Mouse (Mus musculus) cerebellum, adult 2 months (tissue): Measurements from ENCODE around the gene P3h1. TPM values are rescaled to one million over a fixed set of nuclear protein-coding genes. Genes with fewer than 3 reads are reported as not detected.

Experiments
- DNase-seq, 2 experiments: peaks; one replicate each; pipeline ENCODE4 v3.0.0; 2021
- H3K27ac ChIP-seq: fragments of 200-500 bp; 2 replicates; pipeline ENCODE4 v1.5.1; 2012; ENCODE audit warnings: low read length, control low read depth, inconsistent platforms; ENCODE audit not compliant: insufficient read depth
- H3K27me3 ChIP-seq: fragments of 200-500 bp; 2 replicates; pipeline ENCODE4 v1.6.1; 2012; ENCODE audit warnings: inconsistent platforms, mild to moderate bottlenecking, low read length, moderate library complexity; ENCODE audit not compliant: control insufficient read depth, insufficient read depth
- H3K4me1 ChIP-seq: fragments of 200-500 bp; 2 replicates; pipeline ENCODE4 v1.6.1; 2011; ENCODE audit warnings: low read length; ENCODE audit not compliant: control insufficient read depth, insufficient read depth
- H3K4me3 ChIP-seq: fragments of 200-500 bp; replicated peaks from 2 replicates; pipeline ENCODE3; 2011; ENCODE audit warnings: mild to moderate bottlenecking, low read depth, low read length, control low read depth; ENCODE audit not compliant: insufficient read depth
- CTCF ChIP-seq: fragments of 200-500 bp; IDR thresholded peaks from 2 replicates; pipeline ENCODE4 v1.5.1; 2011; ENCODE audit warnings: low read depth, mild to moderate bottlenecking, control low read depth, low read length, moderate library complexity, borderline replicate concordance; ENCODE audit not compliant: insufficient read depth
- POLR2A ChIP-seq: fragments of 200-500 bp; IDR thresholded peaks from 2 replicates; pipeline ENCODE4 v1.6.1; 2011; ENCODE audit warnings: low read length, control low read depth, borderline replicate concordance; ENCODE audit not compliant: insufficient read depth
- WGBS: fragments of 180-500 bp; shearing (Covaris S2); methylation state at CpG from one replicate; pipeline ENCODE4 v1.1.7; 2018; 5-methylcytosine and 5-hydroxymethylcytosine counted together
- polyA plus RNA-seq: library from polyadenylated mRNA; depleted of rRNA; stranded (reverse); fragments of >200 nt; gene quantifications from 2 replicates; pipeline ENCODE4 v1.2.3, GENCODE M21; 2012; rRNA removed

Gene P3h1
- polyA plus RNA-seq, 1 experiment = 12.3 TPM

- H3K4me1 ChIP-seq = no peaks in the 10 kb centered on the region
- H3K27ac ChIP-seq = no peak overlapping the region
- TF ChIP-seq POLR2A (no peak), CTCF (no peak)
- DNase-seq = no peak
- no peaks in the 10 kb centered on the region for H3K27me3 ChIP-seq
- H3K4me3 ChIP-seq = no peak overlapping the region
- WGBS = 88% methylated on average over 2 of the region's 2 CpGs
Observed at GRCm38 (mm10) chr4:119297361-119297760, 64.6 kb downstream of the P3h1 start.

Other genes with a start within 250 kb of the P3h1 start
- gene Slc2a1, start 124.2 kb upstream of the P3h1 start, polyA plus RNA-seq = 121 and 125 TPM in 2 replicates
- gene Zfp691, start 58.7 kb upstream of the P3h1 start, polyA plus RNA-seq = 6.4 and 10.0 TPM in 2 replicates
- 0.22 and 0.28 TPM in 2 replicates for gene Ermap, start 42.9 kb upstream of the P3h1 start, polyA plus RNA-seq
- gene Svbp, start 37.6 kb upstream of the P3h1 start, polyA plus RNA-seq = 25.7 and 26.4 TPM in 2 replicates
- gene Tmem269, start 14.7 kb upstream of the P3h1 start, polyA plus RNA-seq = 0.82 and 0.92 TPM in 2 replicates
- gene AU022252, start 203 bp upstream of the P3h1 start, polyA plus RNA-seq = 10.7 and 11.9 TPM in 2 replicates
- 0.20 and 0.32 TPM in 2 replicates for gene Cldn19, start 22.5 kb downstream of the P3h1 start, polyA plus RNA-seq
- 182 and 189 TPM in 2 replicates for gene Ybx1, start 61.7 kb downstream of the P3h1 start, polyA plus RNA-seq
- gene Ppih, start 87.6 kb downstream of the P3h1 start, polyA plus RNA-seq = 26.3 and 26.5 TPM in 2 replicates
- 8.8 and 9.7 TPM in 2 replicates for gene Ccdc30, start 182.6 kb downstream of the P3h1 start, polyA plus RNA-seq
- 14.1 and 16.1 TPM in 2 replicates for gene Ppcs, start 189.5 kb downstream of the P3h1 start, polyA plus RNA-seq
- gene Zmynd12, start 189.9 kb downstream of the P3h1 start, polyA plus RNA-seq = 0.64 and 0.81 TPM in 2 replicates